ENCODE assay signal across 8 mouse cellular contexts in the genomic region with DNA sequence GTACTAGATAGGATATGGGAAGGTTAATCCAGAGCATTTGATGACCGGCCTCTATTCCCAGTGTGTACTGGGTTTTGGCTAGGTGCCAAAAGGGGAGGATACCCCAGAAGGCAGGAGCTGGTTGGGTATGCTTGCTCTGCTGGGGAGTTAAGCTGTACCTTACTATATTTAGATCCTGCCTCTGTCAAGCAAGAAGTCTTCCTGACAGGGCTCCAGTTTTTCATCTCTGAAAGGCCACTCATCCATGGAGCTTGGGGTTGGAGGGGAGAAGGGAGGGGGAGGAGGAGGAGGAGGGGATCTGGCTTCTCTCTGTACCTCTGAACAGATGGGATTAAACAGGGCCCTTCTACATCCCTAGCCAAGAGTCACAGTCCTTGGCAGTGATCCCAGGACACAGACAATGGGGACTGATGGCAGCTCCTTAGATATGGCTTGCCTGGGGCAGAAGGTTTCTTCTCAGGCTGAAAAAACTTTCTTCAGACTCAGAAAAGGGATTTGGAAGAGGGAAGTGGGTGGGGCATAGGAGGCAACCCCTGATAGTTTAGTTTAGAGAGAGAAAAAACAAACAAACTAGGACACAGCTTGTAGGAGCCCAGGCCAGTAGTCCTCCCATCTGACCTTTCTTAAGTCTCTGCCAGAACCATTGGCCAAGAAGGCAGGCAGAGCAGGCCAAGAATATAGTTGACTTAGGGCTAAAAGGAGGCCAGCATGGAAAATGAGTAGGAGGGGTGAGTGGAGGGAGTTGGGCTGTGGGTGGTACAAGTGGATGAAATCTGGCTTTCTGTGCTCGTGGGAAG.
DNase-seq lines count a peak whose midpoint lies in the region; ATAC-seq and TF ChIP-seq lines count a peak whose summit lies in the region.

No protein-coding gene starts in this region.

- peaks cover 26% of the 10 kb centered on the region; the same call in 1 of the 2 replicates for H3K4me1 ChIP-seq in cerebellum, adult 2 months (ENCODE audit: control insufficient read depth, insufficient read depth, low read length)
- H3K4me1 ChIP-seq in hindbrain, embryonic 15.5 days (replicated peaks) = 0 out of 2 replicates have a peak, but pooled peaks cover 3% of the 10 kb centered on the region

- H3K4me2 ChIP-seq in hindbrain, embryonic 15.5 days = no peak overlapping the region

- no peaks in the 10 kb centered on the region for H3K27me3 ChIP-seq in cerebellum, adult 2 months (ENCODE audit: control insufficient read depth, insufficient read depth, low read length)
- H3K27me3 ChIP-seq in hindbrain, embryonic 15.5 days = no peaks in the 10 kb centered on the region

- WGBS in cerebellum, adult 2 months = 7% methylated on average over 2 of the region's 2 CpGs
- WGBS in hindbrain, embryonic 15.5 days = 47% methylated on average over 2 of the region's 2 CpGs

- peak; percentile 81 for DNase-seq in Muller cell, postnatal 12 days (ENCODE audit: inconsistent ontology term)
- DNase-seq in cerebellum, adult 2 months = peak; percentile 94 to 98
- DNase-seq in gastrocnemius, adult 8-10 months (ENCODE audit: low spot score in 2 of 2) = peak; percentile 17 to 25
- DNase-seq in layer of hippocampus, postnatal 10 days (ENCODE audit: low spot score in 2 of 2) = peak; percentile 64 to 72
- DNase-seq in lung, postnatal 4 days = peak; percentile 23 to 56
- DNase-seq in testis, postnatal 10 days (ENCODE audit: low spot score) = peak; percentile 38
- no peak for DNase-seq in T-cell, adult 2 months (ENCODE audit: low spot score)

- TF ChIP-seq CTCF in cerebellum, adult 2 months (IDR thresholded peaks at IDR 0.05; ENCODE audit: borderline replicate concordance, insufficient read depth, low read depth, low read length) = no peak

- no peak for TF ChIP-seq POLR2A in cerebellum, adult 2 months (IDR thresholded peaks at IDR 0.05; ENCODE audit: borderline replicate concordance, insufficient read depth, low read length)

- H3K36me3 ChIP-seq in hindbrain, embryonic 15.5 days = no peaks in the 10 kb centered on the region

- ATAC-seq in hindbrain, embryonic 15.5 days (ENCODE audit: low FRiP score, low read depth) = peak; percentile 98

- H3K4me3 ChIP-seq in cerebellum, adult 2 months (replicated peaks; ENCODE audit: insufficient read depth, low read depth, low read length) = no peak overlapping the region
- no peak overlapping the region for H3K4me3 ChIP-seq in hindbrain, embryonic 15.5 days

- H3K9ac ChIP-seq in hindbrain, embryonic 15.5 days = no peak overlapping the region

- H3K27ac ChIP-seq in cerebellum, adult 2 months (ENCODE audit: insufficient read depth, low read length) = peak overlapping the region; percentile 94
- H3K27ac ChIP-seq in hindbrain, embryonic 15.5 days (replicated peaks) = peak overlapping the region; percentile 46; the same call in 1 of the 2 replicates

- H3K9me3 ChIP-seq in hindbrain, embryonic 15.5 days = no peaks in the 10 kb centered on the region
